Mouse (Mus musculus) megakaryocyte, adult 5-6 weeks (primary cell): ENCODE results near the gene Borcs7. TPM values are rescaled to one million over a fixed set of nuclear protein-coding genes. Genes with fewer than 3 reads are reported as not detected.
"Not testable (repeated sequence)": the region's sequence is repeated elsewhere in the genome, so short reads cannot be mapped to it uniquely, and the experiment has no call there.

Source experiments
- ATAC-seq: 2 replicates; pipeline ENCODE4 v1.8.0; 2016; ENCODE audit warnings: mild to moderate bottlenecking, inconsistent platforms; ENCODE audit not compliant: poor library complexity, severe bottlenecking
- total RNA-seq, 2 experiments: library from RNA; stranded (forward) in 1 of 2; stranded (reverse) in 1 of 2; fragments of 153-499, 151-499 nt in 1 of 2; fragments of 221-1000, 200-1000 nt in 1 of 2; gene quantifications; 2 replicates each; pipeline versions ENCODE4 v1.2.3 to v1.2.4; 2015 to 2017

Gene Borcs7
- total RNA-seq, 2 experiments from 2014 or later: 4.7 to 12.7 TPM

- peak; percentile 56; the same call in 1 of the 2 replicates for ATAC-seq
Observed at GRCm38 (mm10) chr19:46707296-46708151, 17.8 kb downstream of the Borcs7 start, which contains the start of gene As3mt. As3mt (plus strand) TSS chr19:46707458.

- no peak for ATAC-seq
Observed at GRCm38 (mm10) chr19:46710614-46711013, 20.9 kb downstream of the Borcs7 start.

- no peak for ATAC-seq
Observed at GRCm38 (mm10) chr19:46714234-46714633, 24.5 kb downstream of the Borcs7 start.

- ATAC-seq: no peak
Observed at GRCm38 (mm10) chr19:46715016-46715415, 25.3 kb downstream of the Borcs7 start.

- no peak for ATAC-seq
Observed at GRCm38 (mm10) chr19:46718150-46718549, 28.4 kb downstream of the Borcs7 start.

GRCm38 (mm10) chr19:46724411-46724810 lies 34.7 kb downstream of the Borcs7 start:
- no peak for ATAC-seq

GRCm38 (mm10) chr19:46726142-46726541 lies 36.4 kb downstream of the Borcs7 start:
- no peak for ATAC-seq

GRCm38 (mm10) chr19:46727140-46727736 lies 37.5 kb downstream of the Borcs7 start:
- ATAC-seq: no peak

GRCm38 (mm10) chr19:46727945-46728540 lies 38.3 kb downstream of the Borcs7 start:
- no peak for ATAC-seq

- ATAC-seq: no peak
Observed at GRCm38 (mm10) chr19:46728909-46729308, 39.2 kb downstream of the Borcs7 start.

GRCm38 (mm10) chr19:46731351-46731750 lies 41.6 kb downstream of the Borcs7 start:
- ATAC-seq: no peak

- not testable (repeated sequence) for ATAC-seq
Observed at GRCm38 (mm10) chr19:46732673-46733072, 43.0 kb downstream of the Borcs7 start.

- ATAC-seq: no peak
Observed at GRCm38 (mm10) chr19:46733626-46734025, 43.9 kb downstream of the Borcs7 start.

GRCm38 (mm10) chr19:46735241-46735640 lies 45.5 kb downstream of the Borcs7 start:
- no peak for ATAC-seq

- ATAC-seq: no peak
Observed at GRCm38 (mm10) chr19:46737106-46737505, 47.4 kb downstream of the Borcs7 start.

GRCm38 (mm10) chr19:46740341-46741008 lies 50.8 kb downstream of the Borcs7 start:
- peak; percentile 60 for ATAC-seq

GRCm38 (mm10) chr19:46741574-46741973 lies 51.9 kb downstream of the Borcs7 start:
- no peak for ATAC-seq

GRCm38 (mm10) chr19:46744681-46745080 lies 55.0 kb downstream of the Borcs7 start:
- ATAC-seq: no peak

- peak; percentile 77 for ATAC-seq
Observed at GRCm38 (mm10) chr19:46747799-46748198, 58.1 kb downstream of the Borcs7 start.

- no peak for ATAC-seq
Observed at GRCm38 (mm10) chr19:46752235-46752634, 62.5 kb downstream of the Borcs7 start.
